Mouse (Mus musculus) spleen, adult 2 months (tissue): ENCODE measurements around the gene Gm28230. TPM values are rescaled to one million over a fixed set of nuclear protein-coding genes. Genes with fewer than 3 reads are reported as not detected.

Experiments used
- DNase-seq, 2 experiments: peaks; one replicate each; pipeline versions ENCODE4 v3.0.0 to v3.0.0-alpha.2; 2012 to 2021; ENCODE audit warnings: low spot score in 2 of 2, low read depth in 1 of 2
- H3K27ac ChIP-seq: fragments of 200-500 bp; 2 replicates; pipeline ENCODE4 v1.5.1; 2012; ENCODE audit warnings: low read length, inconsistent platforms; ENCODE audit not compliant: insufficient read depth
- H3K27me3 ChIP-seq: fragments of 200-500 bp; 2 replicates; pipeline ENCODE4 v1.6.1; 2012; ENCODE audit warnings: mild to moderate bottlenecking, moderate library complexity, low read length, inconsistent platforms; ENCODE audit not compliant: control insufficient read depth, insufficient read depth
- H3K36me3 ChIP-seq: fragments of 200-500 bp; 2 replicates; pipeline ENCODE4 v1.6.1; 2012; ENCODE audit warnings: mild to moderate bottlenecking, low read length, inconsistent platforms; ENCODE audit not compliant: control insufficient read depth, insufficient read depth
- H3K4me1 ChIP-seq: fragments of 200-500 bp; 2 replicates; pipeline ENCODE4 v1.6.1; 2011; ENCODE audit warnings: inconsistent platforms; ENCODE audit not compliant: control insufficient read depth, insufficient read depth, insufficient read length
- H3K4me3 ChIP-seq: fragments of 200-500 bp; 2 replicates; pipeline ENCODE4 v1.5.1; 2011; ENCODE audit warnings: mild to moderate bottlenecking, inconsistent platforms; ENCODE audit not compliant: insufficient read depth, insufficient read length; ENCODE audit errors: extremely low read depth
- CTCF ChIP-seq: fragments of 200-500 bp; IDR thresholded peaks from 2 replicates; pipeline ENCODE4 v1.5.1; 2011; ENCODE audit warnings: mild to moderate bottlenecking, inconsistent platforms; ENCODE audit not compliant: insufficient read depth, insufficient read length, insufficient replicate concordance; ENCODE audit errors: extremely low read depth
- POLR2A ChIP-seq: fragments of 200-500 bp; IDR thresholded peaks from 2 replicates; pipeline ENCODE4 v1.6.1; 2011; ENCODE audit warnings: low read depth, low read length, inconsistent platforms
- WGBS: fragments of 180-500 bp; shearing (Covaris S2); methylation state at CpG from one replicate; pipeline ENCODE4 v1.1.7; 2018; 5-methylcytosine and 5-hydroxymethylcytosine counted together
- polyA plus RNA-seq: library from polyadenylated mRNA; depleted of rRNA; stranded (reverse); fragments of >200 nt; gene quantifications from 2 replicates; pipeline ENCODE4 v1.2.3, GENCODE M21; 2012

Gm28230 gene
- polyA plus RNA-seq, 1 experiment: not detected

DNA sequence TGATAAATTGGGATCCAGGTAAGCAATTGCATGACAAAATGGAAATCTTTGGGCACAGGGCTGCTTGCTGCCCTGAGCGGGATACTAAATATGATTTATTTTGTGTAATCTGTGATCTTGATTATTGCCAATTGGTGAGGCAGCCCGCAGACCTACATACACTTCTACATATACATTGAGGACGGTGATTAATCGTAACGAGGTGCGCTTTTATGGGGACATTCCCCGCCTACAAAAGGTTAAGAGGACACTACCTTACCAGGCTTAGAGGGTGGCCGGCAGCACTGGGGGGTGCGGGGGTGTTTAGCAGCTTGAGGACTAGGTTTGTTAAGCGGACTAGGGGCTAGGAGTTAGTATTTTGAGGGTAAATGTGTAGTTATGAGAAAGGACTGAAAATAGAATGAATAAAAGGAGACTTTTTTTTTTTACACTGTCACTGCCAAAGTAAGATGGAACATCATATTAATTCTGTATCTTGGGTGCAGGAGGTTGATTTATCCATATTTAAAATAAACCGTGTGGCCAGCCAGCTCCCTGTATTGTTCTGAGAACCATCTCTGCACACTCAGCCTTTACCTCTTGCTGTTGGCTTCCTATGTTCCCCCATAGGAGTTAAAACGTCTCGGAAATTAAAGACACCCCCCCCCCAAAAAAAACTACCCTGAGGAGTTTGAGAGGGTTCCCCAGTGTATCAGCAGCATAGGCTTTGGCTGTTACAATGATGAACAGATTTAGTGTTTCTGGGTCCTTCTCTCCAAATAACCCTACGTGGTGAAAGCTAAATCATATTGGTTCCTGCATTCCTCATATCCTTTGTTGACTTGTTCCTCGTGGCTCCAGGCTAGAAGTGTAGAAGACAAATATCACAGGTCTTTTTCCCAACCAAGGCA lies 10.4 kb downstream of the Gm28230 start:
- TF ChIP-seq CTCF (no peak), POLR2A (no peak)
- Histone ChIP-seq H3K27ac (no peak overlapping the region), H3K27me3 (peaks cover 38% of the 10 kb centered on the region), H3K4me3 (no peak overlapping the region), H3K4me1 (no peaks in the 10 kb centered on the region), H3K36me3 (no peaks in the 10 kb centered on the region)
- WGBS: 26% methylated on average over 15 of the region's 15 CpGs
- DNase-seq: no peak

DNA sequence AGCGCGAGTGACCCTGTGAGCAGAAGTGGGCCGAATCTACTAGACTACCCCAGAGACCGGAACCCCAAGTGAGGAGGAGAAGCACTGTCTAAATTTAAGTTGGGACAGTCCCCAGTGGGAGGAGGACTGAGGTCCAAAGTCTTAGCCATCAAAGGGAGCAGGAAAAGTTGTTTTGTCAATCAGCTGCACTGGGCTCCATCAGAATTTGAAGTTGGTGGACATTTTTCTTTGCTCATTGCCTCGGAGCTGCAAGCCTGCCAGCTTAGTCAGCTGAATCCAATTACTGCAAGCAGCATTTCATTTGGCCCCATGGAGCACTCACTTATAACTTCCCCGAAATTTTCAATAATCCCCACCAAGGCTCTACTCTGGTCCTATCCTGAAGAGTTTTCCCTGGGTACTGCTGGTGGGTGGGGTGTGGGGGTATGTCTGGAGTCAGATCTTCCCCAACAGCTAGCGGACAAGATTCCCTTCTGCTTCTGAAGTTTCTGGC lies 11.1 kb downstream of the Gm28230 start:
- H3K4me1 ChIP-seq: no peaks in the 10 kb centered on the region
- H3K4me3 ChIP-seq: no peak overlapping the region
- WGBS: 36% methylated on average over 7 of the region's 7 CpGs
- H3K36me3 ChIP-seq: no peaks in the 10 kb centered on the region
- peaks cover 38% of the 10 kb centered on the region for H3K27me3 ChIP-seq
- DNase-seq: no peak
- no peak overlapping the region for H3K27ac ChIP-seq
- no peak for TF ChIP-seq CTCF
- TF ChIP-seq POLR2A: no peak

DNA sequence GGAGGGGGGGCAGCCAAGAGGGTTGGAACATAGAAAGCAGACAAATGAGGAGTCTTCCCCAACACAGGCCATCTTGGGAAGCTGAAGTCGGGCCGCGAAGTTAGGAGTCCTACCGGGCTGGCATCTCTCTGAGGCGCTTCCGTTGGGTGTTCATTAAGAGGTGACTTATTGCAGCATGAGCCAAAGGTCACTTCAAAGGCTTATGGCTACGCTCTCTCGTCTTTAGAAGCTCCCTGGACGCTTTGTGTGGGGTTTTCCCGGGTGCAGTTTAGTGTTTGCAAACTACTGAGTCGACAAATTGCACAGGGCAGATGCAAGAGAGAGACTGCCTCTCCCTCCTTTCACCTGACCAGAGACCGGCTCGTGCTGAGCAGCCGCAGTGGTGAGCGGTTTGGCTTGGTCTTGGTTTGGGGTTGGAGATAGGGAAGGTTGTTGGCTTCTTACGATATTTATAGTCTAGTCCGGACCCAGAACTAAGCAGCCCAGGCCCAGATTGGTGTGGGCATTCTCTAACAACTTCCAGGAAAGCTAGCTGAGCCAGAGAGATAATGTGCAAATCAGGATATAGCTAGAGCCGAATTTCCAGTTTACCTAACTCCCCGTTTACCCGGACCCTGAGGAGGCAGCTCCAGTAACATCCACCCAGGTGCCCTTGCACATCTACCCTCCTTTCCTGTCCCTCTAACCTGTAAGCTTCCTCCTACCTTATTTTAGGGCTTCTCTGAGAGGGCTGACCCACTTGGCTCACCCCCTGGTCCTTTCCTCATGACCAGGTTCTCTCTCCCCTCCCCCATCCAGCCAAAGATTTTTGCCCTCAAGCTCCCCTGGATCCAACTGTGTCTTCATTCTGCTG lies 12.3 kb downstream of the Gm28230 start:
- Histone ChIP-seq H3K4me3 (no peak overlapping the region), H3K27ac (no peak overlapping the region), H3K36me3 (no peaks in the 10 kb centered on the region), H3K27me3 (peaks cover 33% of the 10 kb centered on the region), H3K4me1 (no peaks in the 10 kb centered on the region)
- TF ChIP-seq CTCF (no peak), POLR2A (no peak)
- DNase-seq: no peak
- WGBS: 9% methylated on average over 20 of the region's 20 CpGs

DNA sequence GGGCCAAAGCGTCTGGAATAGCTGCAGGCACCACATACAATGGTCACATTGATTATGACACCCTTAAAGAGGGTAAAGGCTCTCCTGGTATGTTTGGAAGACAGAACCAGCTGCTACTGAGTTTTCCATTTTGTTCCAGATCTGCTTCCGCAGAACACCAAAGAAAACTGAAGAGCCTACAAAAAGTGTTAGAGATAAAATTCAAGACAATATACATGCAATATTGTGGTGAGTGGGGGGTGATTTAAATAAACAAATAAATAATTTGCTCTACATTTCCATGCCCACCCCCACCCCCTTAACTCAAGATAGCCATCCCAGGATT lies 12.9 kb downstream of the Gm28230 start:
- WGBS: 32% methylated on average over 2 of the region's 2 CpGs
- peaks cover 29% of the 10 kb centered on the region for H3K27me3 ChIP-seq

DNA sequence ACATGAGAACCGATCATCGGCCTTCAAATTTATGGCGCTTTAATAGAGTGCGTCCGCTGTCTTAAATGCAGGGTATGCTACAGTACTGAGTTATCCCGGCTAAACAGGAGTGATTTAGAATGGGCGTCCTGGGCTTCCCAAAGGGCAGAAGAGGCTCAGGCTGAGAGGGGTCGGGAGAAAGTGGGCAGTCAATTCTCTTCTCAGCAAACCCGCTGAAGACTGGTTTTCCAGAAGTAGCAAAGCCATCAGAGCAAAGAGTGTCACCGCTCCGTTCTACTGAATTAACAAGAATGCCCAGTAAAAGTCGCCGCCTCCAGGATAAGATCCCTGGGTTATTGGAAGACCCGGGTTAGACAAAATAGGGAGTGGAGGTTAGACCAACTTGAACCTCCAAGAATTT lies 13.3 kb downstream of the Gm28230 start:
- no peak for TF ChIP-seq CTCF
- TF ChIP-seq POLR2A: no peak
- Histone ChIP-seq H3K27me3 (peaks cover 26% of the 10 kb centered on the region), H3K4me1 (no peaks in the 10 kb centered on the region), H3K4me3 (no peak overlapping the region), H3K36me3 (no peaks in the 10 kb centered on the region), H3K27ac (no peak overlapping the region)
- WGBS: 17% methylated on average over 14 of the region's 14 CpGs
- no peak for DNase-seq

More for the DNA sequence above, 12.9 kb downstream of the Gm28230 start:
- no peak for DNase-seq
- TF ChIP-seq CTCF (no peak), POLR2A (no peak)
- no peak overlapping the region for H3K27ac ChIP-seq
- no peak overlapping the region for H3K4me3 ChIP-seq
- no peaks in the 10 kb centered on the region for H3K36me3 ChIP-seq
- no peaks in the 10 kb centered on the region for H3K4me1 ChIP-seq

DNA sequence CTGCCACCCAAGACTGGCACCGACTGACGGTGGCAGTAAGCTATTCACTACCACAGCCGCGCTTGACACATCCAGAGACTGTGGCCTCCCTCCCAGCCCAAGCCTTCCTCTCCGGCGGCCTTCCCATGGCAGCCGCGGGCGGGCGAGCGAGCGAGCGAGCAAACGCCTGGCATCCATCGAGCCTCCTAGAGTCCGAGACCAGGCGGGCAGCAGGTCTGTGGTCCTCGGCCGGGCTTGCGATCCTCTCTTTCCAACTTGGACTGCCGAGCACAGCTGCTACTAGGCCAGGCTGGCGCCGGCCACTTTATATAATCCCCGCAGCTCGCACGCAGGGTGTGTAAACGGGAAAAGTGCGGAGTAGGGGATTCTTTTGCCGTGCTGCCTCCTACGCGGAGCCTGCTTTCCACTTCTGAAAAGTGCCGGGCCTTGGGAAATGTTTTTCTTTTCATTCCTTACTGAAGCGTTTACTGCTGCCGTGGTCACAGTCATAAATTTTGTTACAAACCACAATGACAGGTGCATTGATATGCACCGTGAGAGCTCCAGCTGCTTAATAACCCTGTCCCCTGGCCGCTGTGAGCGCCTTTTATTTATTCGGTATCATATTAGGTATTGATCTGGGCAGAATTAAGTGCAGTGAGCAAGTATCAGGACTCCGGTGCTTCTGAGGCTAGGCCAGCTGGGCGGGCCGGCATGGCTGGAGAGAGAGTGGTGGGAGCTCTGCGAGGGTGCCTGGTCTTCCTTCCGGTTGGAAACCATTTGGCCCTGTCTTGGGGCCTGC lies 14.0 kb downstream of the Gm28230 start:
- no peak for TF ChIP-seq CTCF
- no peak for TF ChIP-seq POLR2A
- Histone ChIP-seq H3K27ac (no peak overlapping the region), H3K4me1 (no peaks in the 10 kb centered on the region), H3K4me3 (no peak overlapping the region), H3K27me3 (peaks cover 24% of the 10 kb centered on the region), H3K36me3 (no peaks in the 10 kb centered on the region)
- DNase-seq: no peak
- 6% methylated on average over 43 of the region's 43 CpGs for WGBS
